Mouse (Mus musculus) CH12.LX (cell line): Measurements from ENCODE around the gene Rtf2. TPM values are rescaled to one million over a fixed set of nuclear protein-coding genes. Genes with fewer than 3 reads are reported as not detected.

Experiments used
- DNase-seq: peaks from one replicate; pipeline ENCODE4 v3.0.0-alpha.2; 2013; ENCODE audit errors: extremely low read depth
- H3K27ac ChIP-seq: 2 replicates; pipeline ENCODE4 v1.5.1; 2012; ENCODE audit warnings: low read depth, mild to moderate bottlenecking, control low read depth, moderate library complexity; ENCODE audit not compliant: insufficient read depth
- H3K27me3 ChIP-seq: replicated peaks from 2 replicates; pipeline ENCODE3; 2012; ENCODE audit warnings: inconsistent platforms
- H3K36me3 ChIP-seq, 2 experiments: replicated peaks in 1 of 2; 2 replicates each; pipeline versions ENCODE3 to v1.6.1; 2012; ENCODE audit warnings: inconsistent platforms in 1 of 2, low read length in 1 of 2, mild to moderate bottlenecking in 1 of 2, mixed read lengths in 1 of 2, moderate library complexity in 1 of 2; ENCODE audit not compliant: control insufficient read depth in 1 of 2, insufficient read depth in 1 of 2
- H3K4me1 ChIP-seq, 2 experiments: 2 replicates each; pipeline ENCODE4 v1.6.1; 2012; ENCODE audit warnings: inconsistent platforms in 1 of 2, moderate library complexity in 1 of 2; ENCODE audit not compliant: insufficient read depth in 2 of 2, control insufficient read depth in 1 of 2
- H3K4me2 ChIP-seq: 2 replicates; pipeline ENCODE4 v1.6.1; 2012; ENCODE audit warnings: low read depth, mild to moderate bottlenecking, control low read depth; ENCODE audit not compliant: poor library complexity, insufficient read depth, severe bottlenecking
- H3K4me3 ChIP-seq, 3 experiments: fragments of 150-350 bp in 1 of 3; sonication (generic) in 1 of 3; replicated peaks in 1 of 3; 2 replicates each; pipeline versions ENCODE3 to v1.5.1; 2011 to 2012; ENCODE audit warnings: low read depth in 2 of 3, low read length in 2 of 3, mild to moderate bottlenecking in 2 of 3, moderate library complexity in 2 of 3, control low read depth in 1 of 3, improper control_type of control experiment in 1 of 3, inconsistent platforms in 1 of 3, mixed read lengths in 1 of 3; ENCODE audit not compliant: poor library complexity in 1 of 3
- H3K79me2 ChIP-seq: replicated peaks from 2 replicates; pipeline ENCODE4 v1.6.1; 2012; ENCODE audit warnings: mild to moderate bottlenecking, moderate library complexity; ENCODE audit not compliant: control insufficient read depth, poor library complexity, insufficient read depth, severe bottlenecking; ENCODE audit errors: extremely low read depth
- H3K9ac ChIP-seq: 2 replicates; pipeline ENCODE4 v1.6.1; 2012; ENCODE audit warnings: low read depth, mild to moderate bottlenecking, control low read depth, moderate library complexity; ENCODE audit not compliant: insufficient read depth
- H3K9me3 ChIP-seq: replicated peaks from 2 replicates; pipeline ENCODE3; 2012; ENCODE audit warnings: low read length, inconsistent platforms, mixed read lengths
- BHLHE40 ChIP-seq: IDR thresholded peaks from 2 replicates; pipeline ENCODE4 v1.6.1; 2011; ENCODE audit warnings: mild to moderate bottlenecking, low read depth, low read length, improper control_type of control experiment
- CTCF ChIP-seq, 2 experiments: IDR thresholded peaks in 1 of 2; conservative IDR thresholded peaks in 1 of 2; 2 replicates each; pipeline ENCODE4 v1.5.1; 2011 to 2012; ENCODE audit warnings: low read depth in 2 of 2, low read length in 2 of 2, improper control_type of control experiment in 1 of 2, inconsistent platforms in 1 of 2, mild to moderate bottlenecking in 1 of 2, moderate library complexity in 1 of 2
- E2F4 ChIP-seq: IDR thresholded peaks from 2 replicates; pipeline ENCODE4 v1.6.1; 2011; ENCODE audit warnings: low read depth, low read length, improper control_type of control experiment; ENCODE audit not compliant: insufficient replicate concordance
- ELF1 ChIP-seq: IDR thresholded peaks from 2 replicates; pipeline ENCODE4 v1.6.1; 2014; ENCODE audit warnings: low read depth, mild to moderate bottlenecking, inconsistent platforms, low read length, improper control_type of control experiment
- ETS1 ChIP-seq: conservative IDR thresholded peaks from 2 replicates; pipeline ENCODE4 v1.6.1; 2012; ENCODE audit warnings: low read depth, mild to moderate bottlenecking, inconsistent platforms, low read length, improper control_type of control experiment, moderate library complexity
- GABPA ChIP-seq: IDR thresholded peaks from 2 replicates; pipeline ENCODE4 v1.6.1; 2012; ENCODE audit warnings: low read depth, low read length, improper control_type of control experiment, inconsistent platforms; ENCODE audit not compliant: insufficient replicate concordance
- HCFC1 ChIP-seq: IDR thresholded peaks from 2 replicates; pipeline ENCODE4 v1.6.1; 2012; ENCODE audit warnings: low read depth, mild to moderate bottlenecking, inconsistent platforms, low read length, improper control_type of control experiment
- IRF4 ChIP-seq: IDR thresholded peaks from 2 replicates; pipeline ENCODE4 v1.6.1; 2014; ENCODE audit warnings: low read depth, mild to moderate bottlenecking, inconsistent platforms, low read length, improper control_type of control experiment
- KAT2A ChIP-seq: IDR thresholded peaks from 2 replicates; pipeline ENCODE4 v1.6.1; 2012; ENCODE audit warnings: low read length, improper control_type of control experiment, inconsistent platforms; ENCODE audit not compliant: insufficient replicate concordance
- MAFK ChIP-seq: IDR thresholded peaks from 2 replicates; pipeline ENCODE4 v1.6.1; 2011; ENCODE audit warnings: low read length, improper control_type of control experiment; ENCODE audit not compliant: insufficient replicate concordance
- MAX ChIP-seq: IDR thresholded peaks from 2 replicates; pipeline ENCODE4 v1.6.1; 2011; ENCODE audit warnings: low read length, improper control_type of control experiment
- MEF2A ChIP-seq: IDR thresholded peaks from 2 replicates; pipeline ENCODE4 v1.6.1; 2014; ENCODE audit warnings: low read depth, mild to moderate bottlenecking, inconsistent platforms, low read length, improper control_type of control experiment, borderline replicate concordance
- MYC ChIP-seq: IDR thresholded peaks from 2 replicates; pipeline ENCODE4 v1.6.1; 2011; ENCODE audit warnings: low read depth, mild to moderate bottlenecking, improper control_type of control experiment, low read length
- NELFE ChIP-seq: IDR thresholded peaks from 2 replicates; pipeline ENCODE4 v1.6.1; 2011; ENCODE audit warnings: low read depth, low read length, improper control_type of control experiment
- NRF1 ChIP-seq: IDR thresholded peaks from 2 replicates; pipeline ENCODE4 v1.6.1; 2014; ENCODE audit warnings: low read depth, mild to moderate bottlenecking, inconsistent platforms, low read length, improper control_type of control experiment, moderate library complexity
- POLR2A ChIP-seq: IDR thresholded peaks from 2 replicates; pipeline ENCODE4 v1.6.1; 2011; ENCODE audit warnings: low read depth, mild to moderate bottlenecking, improper control_type of control experiment, low read length
- POLR2AphosphoS2 ChIP-seq: IDR thresholded peaks from 2 replicates; pipeline ENCODE4 v1.6.1; 2011; ENCODE audit warnings: low read depth, low read length, improper control_type of control experiment
- SIN3A ChIP-seq: IDR thresholded peaks from 2 replicates; pipeline ENCODE4 v1.6.1; 2012; ENCODE audit warnings: low read length, improper control_type of control experiment, inconsistent platforms
- SMC3 ChIP-seq: IDR thresholded peaks from 2 replicates; pipeline ENCODE4 v1.6.1; 2011; ENCODE audit warnings: low read depth, low read length, improper control_type of control experiment
- TBP ChIP-seq: conservative IDR thresholded peaks from 2 replicates; pipeline ENCODE4 v1.6.1; 2011; ENCODE audit warnings: low read depth, low read length, improper control_type of control experiment
- TCF12 ChIP-seq: IDR thresholded peaks from 2 replicates; pipeline ENCODE4 v1.6.1; 2014; ENCODE audit warnings: low read depth, mild to moderate bottlenecking, inconsistent platforms, low read length, improper control_type of control experiment
- UBTF ChIP-seq: IDR thresholded peaks from 2 replicates; pipeline ENCODE4 v1.6.1; 2012; ENCODE audit warnings: low read depth, mild to moderate bottlenecking, inconsistent platforms, low read length, improper control_type of control experiment, moderate library complexity
- USF2 ChIP-seq: conservative IDR thresholded peaks from 2 replicates; pipeline ENCODE4 v1.6.1; 2011; ENCODE audit warnings: low read depth, low read length, improper control_type of control experiment
- ZKSCAN1 ChIP-seq: IDR thresholded peaks from 2 replicates; pipeline ENCODE4 v1.6.1; 2012; ENCODE audit warnings: low read depth, inconsistent platforms, low read length, improper control_type of control experiment, borderline replicate concordance
- ZMIZ1 ChIP-seq: IDR thresholded peaks from 2 replicates; pipeline ENCODE4 v1.6.1; 2012; ENCODE audit warnings: low read depth, mild to moderate bottlenecking, inconsistent platforms, low read length, improper control_type of control experiment
- ZNF384 ChIP-seq: IDR thresholded peaks from 2 replicates; pipeline ENCODE4 v1.6.1; 2012; ENCODE audit warnings: low read depth, low read length, improper control_type of control experiment, inconsistent platforms
- dilution Hi-C: fragments of 300-500 bp; cut with MboI; formaldehyde crosslinking; loops from 2 replicates; pipeline ENCODE4 v1.14.3; 2020; ENCODE audit warnings: low sequenced_read_pairs; ENCODE audit not compliant: extremely low pct_unique_long_range_greater_than_20kb, extremely low pct_ligation_motif_present
- in situ Hi-C: fragments of 300-500 bp; cut with MboI; formaldehyde crosslinking; loops from 3 replicates; pipeline ENCODE4 v1.14.3; 2019; ENCODE audit warnings: low sequenced_read_pairs, low pct_ligation_motif_present, low pct_unique_long_range_greater_than_20kb, mixed read lengths
- polyA plus RNA-seq: library from polyadenylated mRNA; unstranded; fragments of >175 nt; gene quantifications from 2 replicates; pipeline ENCODE4 v1.2.1, GENCODE M21; 2012; ENCODE audit warnings: low read depth; ENCODE audit not compliant: insufficient read length
- total RNA-seq, 2 experiments: library from RNA; depleted of rRNA; stranded (reverse); fragments of 300-350 nt in 1 of 2; fragments of >200 nt in 1 of 2; gene quantifications; 2 replicates each; pipeline ENCODE4 v1.2.3; 2012 to 2014

The Rtf2 gene
- total and polyA plus RNA-seq, 3 experiments: 60.3 to 72.9 (median 61.4) TPM

DNA sequence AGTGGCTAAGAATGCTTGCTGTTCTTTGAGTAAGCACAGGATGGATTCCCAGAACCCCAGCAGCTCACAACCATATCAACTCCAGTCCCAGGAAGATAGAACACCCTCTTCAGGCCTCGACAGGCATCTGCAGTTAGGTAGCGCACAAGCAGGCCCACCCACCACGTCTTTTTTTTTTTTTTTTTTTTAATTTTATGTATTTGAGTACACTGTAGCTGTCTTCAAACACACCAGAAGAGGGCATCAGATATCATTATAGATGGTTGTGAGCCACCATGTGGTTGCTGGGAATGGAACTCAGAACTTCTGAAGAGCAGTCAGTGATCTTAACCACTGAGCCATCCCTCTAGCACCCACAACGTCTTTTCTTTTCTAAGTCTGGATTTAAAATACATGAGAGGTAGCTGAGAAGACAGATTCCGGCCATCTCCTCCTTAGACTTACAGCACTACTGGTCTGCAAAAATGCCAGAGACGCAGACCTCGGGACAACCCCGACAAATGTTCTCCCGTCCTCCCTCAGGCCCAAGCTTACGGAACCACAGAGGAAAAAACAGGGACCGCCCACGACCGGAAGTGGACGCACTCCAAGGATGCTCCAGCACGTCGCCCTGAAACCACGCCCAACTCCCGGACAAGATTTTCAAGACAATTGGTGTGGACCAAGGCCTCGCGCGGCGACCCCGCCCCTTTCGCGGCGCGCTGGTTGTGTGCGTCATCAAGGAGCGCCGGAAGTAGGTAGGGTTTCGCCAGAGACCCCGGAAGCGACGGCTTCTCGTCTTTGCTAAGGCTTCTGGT, at the start of gene Rtf2 (continued):
- peak; percentile 75 for TF ChIP-seq POLR2AphosphoS2

DNA sequence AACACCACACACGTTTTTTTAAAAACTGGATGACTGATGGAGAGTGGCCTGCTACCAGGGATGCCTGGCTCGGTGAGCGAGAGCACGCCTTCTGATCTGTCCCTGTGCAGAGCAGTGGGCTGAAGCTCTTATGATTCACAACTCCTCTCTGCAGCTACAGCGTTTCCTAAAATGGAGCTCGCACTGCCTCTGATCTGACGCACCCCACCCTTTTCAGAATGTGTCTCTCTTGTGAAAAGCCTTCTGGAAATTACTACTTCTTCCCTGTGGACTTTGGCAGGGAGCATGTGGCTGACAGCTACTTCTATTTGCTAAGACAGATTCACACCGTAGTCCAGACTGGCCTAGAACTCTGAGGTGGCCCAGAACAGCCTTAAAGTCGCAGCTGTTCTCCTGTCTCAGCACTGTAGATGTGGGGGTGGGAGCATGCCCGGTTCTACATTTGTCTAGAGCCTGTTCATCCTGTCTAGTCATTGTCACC, 48.3 kb upstream of the Rtf2 start:
- no peak overlapping the region for H3K4me2 ChIP-seq
- TF ChIP-seq SIN3A (no peak), POLR2A (no peak), BHLHE40 (no peak), TCF12 (no peak), ZMIZ1 (no peak), MAX (no peak), TBP (no peak)
- dilution Hi-C loops: no loop called here
- no peak overlapping the region for H3K27ac ChIP-seq
- H3K27me3 ChIP-seq: no peaks in the 10 kb centered on the region
- peaks cover 12 to 61% of the 10 kb centered on the region in 2 experiments for H3K4me1 ChIP-seq
- in situ Hi-C loops: no loop called here
- H3K9ac ChIP-seq: no peak overlapping the region
- H3K9me3 ChIP-seq: peaks cover 7% of the 10 kb centered on the region
- no peak for DNase-seq
- H3K4me3 ChIP-seq: no peak overlapping the region
- H3K36me3 ChIP-seq: peaks cover 0 to 14% of the 10 kb centered on the region in 2 experiments
- H3K79me2 ChIP-seq: 0 out of 2 replicates have a peak, but pooled peaks cover 3% of the 10 kb centered on the region

DNA sequence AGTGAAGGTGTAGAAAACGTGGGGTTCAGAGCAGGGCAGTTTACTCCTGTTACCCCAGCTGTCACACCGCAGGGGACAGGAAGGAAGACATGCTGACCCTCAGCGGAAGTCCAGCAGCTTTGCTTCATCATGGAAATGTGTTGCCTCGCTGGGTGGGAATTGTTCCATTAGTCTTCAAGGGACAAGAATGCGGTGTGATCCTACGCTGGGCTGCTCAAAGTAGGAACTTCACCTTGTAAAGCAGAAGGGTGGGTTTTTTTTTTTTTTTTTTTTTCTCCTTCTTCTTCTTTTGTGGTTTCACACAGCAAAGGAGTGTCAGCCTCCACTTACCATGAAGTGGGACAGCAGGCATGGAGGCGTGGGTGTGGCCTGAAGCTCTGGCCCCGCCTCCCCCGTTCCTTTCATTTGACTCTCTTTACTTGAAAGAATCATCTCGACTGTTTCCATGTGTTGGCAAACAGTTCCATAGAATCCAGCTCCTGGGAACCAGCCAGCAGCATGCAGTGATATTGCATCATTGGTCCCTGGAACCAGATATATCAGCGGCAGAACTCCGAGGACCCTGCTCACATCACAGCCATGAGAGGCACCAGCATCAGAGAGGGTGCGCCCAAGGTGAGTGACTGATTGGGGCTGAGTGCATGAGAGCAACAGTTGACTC, 46.8 kb upstream of the Rtf2 start, which contains the start of gene Cass4:
Gene Cass4, plus strand, starts transcription at position 404 of the 661 bp plus-strand sequence.
- no peaks in the 10 kb centered on the region for H3K27me3 ChIP-seq
- DNase-seq: peak; percentile 74
- peak within 1 kb of the TSS; percentile 70 for H3K27ac ChIP-seq
- H3K9ac ChIP-seq: peak within 1 kb of the TSS; percentile 66
- dilution Hi-C loops (no loop called here), in situ Hi-C loops (no loop called here)
- peaks cover 12 to 68% of the 10 kb centered on the region in 2 experiments for H3K4me1 ChIP-seq
- H3K9me3 ChIP-seq: peaks cover 7% of the 10 kb centered on the region
- H3K4me3 ChIP-seq: peak within 1 kb of the TSS; percentile 58 to 75 (median 58)
- H3K36me3 ChIP-seq: peaks cover 0 to 17% of the 10 kb centered on the region in 2 experiments
- peak within 1 kb of the TSS; percentile 70 for H3K4me2 ChIP-seq
- 0 out of 2 replicates have a peak, but pooled peaks cover 3% of the 10 kb centered on the region for H3K79me2 ChIP-seq
- TF ChIP-seq MYC: peak; percentile 72; the same call in 1 of the 2 replicates
- TF ChIP-seq SMC3: no peak
- TF ChIP-seq HCFC1: no peak; the same call in 1 of the 2 replicates
- TF ChIP-seq NELFE: peak; percentile 50
- TF ChIP-seq ETS1: no peak; the same call in 1 of the 2 replicates
- no peak for TF ChIP-seq MEF2A
- no peak; the same call in none of the 2 replicates for TF ChIP-seq ELF1
- no peak for TF ChIP-seq CTCF (conservative IDR thresholded peaks at IDR 0.05 in 1 of 2, IDR thresholded peaks at IDR 0.05 in 1 of 2; ENCODE audit: low read depth in 2 of 2, low read length in 2 of 2)
- no peak for TF ChIP-seq POLR2AphosphoS2
- TF ChIP-seq MAFK: no peak
- no peak for TF ChIP-seq UBTF
- TF ChIP-seq KAT2A: no peak
- TF ChIP-seq MAX: peak; percentile 62; the same call in 1 of the 2 replicates
- TF ChIP-seq E2F4: no peak
- TF ChIP-seq TCF12: peak; percentile 41; the same call in 1 of the 2 replicates
- no peak for TF ChIP-seq ZKSCAN1
- TF ChIP-seq NRF1: peak; percentile 26; the same call in 1 of the 2 replicates
- no peak; the same call in 1 of the 2 replicates for TF ChIP-seq TBP
- TF ChIP-seq IRF4: no peak
- no peak; the same call in 1 of the 2 replicates for TF ChIP-seq SIN3A
- no peak for TF ChIP-seq GABPA
- no peak for TF ChIP-seq USF2
- TF ChIP-seq ZNF384: peak; percentile 95
